Mouse (Mus musculus): ENCODE measurements around the gene Pim3. TPM values are rescaled to one million over a fixed set of nuclear protein-coding genes. Genes with fewer than 3 reads are reported as not detected.
A peak's percentile ranks its signal among the peaks of the same experiment; 100 is the strongest.
"Not testable (repeated sequence)": the region's sequence is repeated elsewhere in the genome, so short reads cannot be mapped to it uniquely, and the experiment has no call there.

Pim3 gene
- polyA plus RNA-seq (2014; fragmentation: Nextera tagmentation; extraction: Ambion mirVana) = 38.6 and 45.1 TPM in 2 replicates

DNA sequence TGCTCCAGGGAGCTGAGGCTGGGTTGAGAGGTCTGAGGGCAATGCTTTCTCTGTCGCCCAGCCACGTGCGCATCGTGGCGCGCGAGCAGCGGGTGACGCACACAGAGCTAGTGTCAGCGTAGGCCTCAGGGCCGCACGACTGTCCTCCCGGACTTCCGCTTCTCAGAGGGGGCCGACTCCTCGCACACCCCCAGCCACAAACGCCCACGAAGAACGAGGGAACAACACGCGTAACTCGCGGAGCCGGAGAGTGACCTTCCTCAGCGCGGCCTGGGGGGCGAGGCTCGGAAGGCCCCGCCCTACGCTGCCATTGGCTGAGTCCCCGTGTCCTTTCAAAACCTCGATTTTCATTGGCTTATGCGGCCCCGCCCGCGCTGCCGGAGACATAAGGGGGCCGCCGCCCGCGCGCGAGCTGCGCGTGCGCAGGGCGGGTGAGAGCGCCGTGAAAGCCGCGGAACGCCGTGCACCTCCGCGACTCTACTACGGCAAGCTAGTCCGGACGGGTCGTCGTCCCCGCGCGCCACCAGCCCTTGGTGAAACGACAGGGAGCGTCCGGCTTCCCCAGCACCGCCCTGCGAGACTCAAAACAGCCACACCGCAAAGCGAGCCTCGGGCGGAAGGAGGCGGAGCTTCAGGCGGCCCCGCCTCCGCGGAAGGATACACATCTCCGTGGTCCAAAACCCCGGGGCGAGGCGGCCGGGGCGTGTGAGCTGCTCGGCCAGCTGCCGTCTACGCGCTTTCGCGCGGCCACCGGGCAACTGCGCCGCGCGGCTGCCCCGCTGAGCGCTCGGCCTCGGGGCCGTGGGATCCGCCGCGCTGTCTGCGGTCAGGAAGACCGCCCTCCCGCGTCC, at the start of gene Pim3:
Gene Pim3, plus strand, starts transcription at position 415 of the 851 bp plus-strand sequence.
- H3K4me3 ChIP-seq (ENCODE audit: low read depth, low read length) = peak within 1 kb of the TSS; percentile 91
- ATAC-seq (ENCODE audit: low read depth) (peak; percentile 88), DNase-seq (ENCODE audit: low spot score) (peak; percentile 99)
- H3K27me3 ChIP-seq (replicated peaks; ENCODE audit: control insufficient read depth, insufficient read depth, low read length) = no peaks in the 10 kb centered on the region
- peak within 1 kb of the TSS; percentile 96 for H3K27ac ChIP-seq (replicated peaks; ENCODE audit: low read depth, low read length)
- H3K9ac ChIP-seq (ENCODE audit: low read depth, low read length) = peak within 1 kb of the TSS; percentile 89
- peaks cover 9% of the 10 kb centered on the region for H3K4me1 ChIP-seq (ENCODE audit: control insufficient read depth, insufficient read depth, low read length)
- WGBS = under 1% methylated on average over 40 of the region's 107 CpGs
- peak within 1 kb of the TSS; percentile 95 for H3K4me2 ChIP-seq (ENCODE audit: low read depth, low read length)
- H3K9me3 ChIP-seq (ENCODE audit: control insufficient read depth, low read length) = no peaks in the 10 kb centered on the region
- H3K36me3 ChIP-seq (ENCODE audit: control insufficient read depth, insufficient read depth, low read length) = peaks cover 23% of the 10 kb centered on the region

GRCm38 (mm10) chr15:88813262-88813661, 48.7 kb upstream of the Pim3 start:
- H3K36me3 ChIP-seq (ENCODE audit: control insufficient read depth, insufficient read depth, low read length) = peaks cover 53% of the 10 kb centered on the region
- H3K4me2 ChIP-seq (ENCODE audit: low read depth, low read length) = no peak overlapping the region
- H3K27me3 ChIP-seq (replicated peaks; ENCODE audit: control insufficient read depth, insufficient read depth, low read length) = no peaks in the 10 kb centered on the region
- peaks cover under 1% of the 10 kb centered on the region; the same call in 1 of the 2 replicates for H3K4me1 ChIP-seq (ENCODE audit: control insufficient read depth, insufficient read depth, low read length)
- DNase-seq (ENCODE audit: low spot score) = no peak
- H3K27ac ChIP-seq (replicated peaks; ENCODE audit: low read depth, low read length) = no peak overlapping the region
- ATAC-seq (ENCODE audit: low read depth) = no peak
- H3K9ac ChIP-seq (ENCODE audit: low read depth, low read length) = no peak overlapping the region
- H3K9me3 ChIP-seq (ENCODE audit: control insufficient read depth, low read length) = no peaks in the 10 kb centered on the region
- no peak overlapping the region for H3K4me3 ChIP-seq (ENCODE audit: low read depth, low read length)
- 90% methylated on average over 3 of the region's 3 CpGs for WGBS

- H3K9ac ChIP-seq (ENCODE audit: low read depth, low read length); H3K4me1 ChIP-seq (ENCODE audit: control insufficient read depth, insufficient read depth, low read length); H3K4me2 ChIP-seq (ENCODE audit: low read depth, low read length); H3K27ac ChIP-seq (replicated peaks; ENCODE audit: low read depth, low read length); H3K4me3 ChIP-seq (ENCODE audit: low read depth, low read length); H3K27me3 ChIP-seq (replicated peaks; ENCODE audit: control insufficient read depth, insufficient read depth, low read length); ATAC-seq (ENCODE audit: low read depth); DNase-seq (ENCODE audit: low spot score); H3K9me3 ChIP-seq (ENCODE audit: control insufficient read depth, low read length): not testable (repeated sequence)
- peaks cover 53% of the 10 kb centered on the region for H3K36me3 ChIP-seq (ENCODE audit: control insufficient read depth, insufficient read depth, low read length)
- WGBS = 91% methylated on average over 2 of the region's 2 CpGs
Observed at GRCm38 (mm10) chr15:88813873-88814272, 48.1 kb upstream of the Pim3 start.

GRCm38 (mm10) chr15:88814411-88815047, 47.5 kb upstream of the Pim3 start:
- no peak for ATAC-seq (ENCODE audit: low read depth)
- DNase-seq (ENCODE audit: low spot score) = no peak

GRCm38 (mm10) chr15:88815196-88815700, 46.7 kb upstream of the Pim3 start:
- Histone ChIP-seq H3K4me1 (ENCODE audit: control insufficient read depth, insufficient read depth, low read length) (peaks cover 7% of the 10 kb centered on the region), H3K36me3 (ENCODE audit: control insufficient read depth, insufficient read depth, low read length) (peaks cover 52% of the 10 kb centered on the region), H3K9ac (ENCODE audit: low read depth, low read length) (no peak overlapping the region), H3K27ac (replicated peaks; ENCODE audit: low read depth, low read length) (no peak overlapping the region), H3K4me3 (ENCODE audit: low read depth, low read length) (no peak overlapping the region), H3K4me2 (ENCODE audit: low read depth, low read length) (no peak overlapping the region), H3K27me3 (replicated peaks; ENCODE audit: control insufficient read depth, insufficient read depth, low read length) (no peaks in the 10 kb centered on the region), H3K9me3 (ENCODE audit: control insufficient read depth, low read length) (no peaks in the 10 kb centered on the region)
- WGBS = 93% methylated on average over 6 of the region's 6 CpGs
- DNase-seq (ENCODE audit: low spot score) (no peak), ATAC-seq (ENCODE audit: low read depth) (no peak)

More at GRCm38 (mm10) chr15:88814411-88815047, 47.5 kb upstream of the Pim3 start:
- Histone ChIP-seq H3K4me1 (ENCODE audit: control insufficient read depth, insufficient read depth, low read length) (peaks cover 4% of the 10 kb centered on the region; the same call in 1 of the 2 replicates), H3K36me3 (ENCODE audit: control insufficient read depth, insufficient read depth, low read length) (peaks cover 53% of the 10 kb centered on the region), H3K9ac (ENCODE audit: low read depth, low read length) (no peak overlapping the region), H3K27me3 (replicated peaks; ENCODE audit: control insufficient read depth, insufficient read depth, low read length) (no peaks in the 10 kb centered on the region), H3K4me3 (ENCODE audit: low read depth, low read length) (no peak overlapping the region), H3K9me3 (ENCODE audit: control insufficient read depth, low read length) (no peaks in the 10 kb centered on the region), H3K4me2 (ENCODE audit: low read depth, low read length) (no peak overlapping the region), H3K27ac (replicated peaks; ENCODE audit: low read depth, low read length) (no peak overlapping the region)
- WGBS = 92% methylated on average over 11 of the region's 11 CpGs

DNA sequence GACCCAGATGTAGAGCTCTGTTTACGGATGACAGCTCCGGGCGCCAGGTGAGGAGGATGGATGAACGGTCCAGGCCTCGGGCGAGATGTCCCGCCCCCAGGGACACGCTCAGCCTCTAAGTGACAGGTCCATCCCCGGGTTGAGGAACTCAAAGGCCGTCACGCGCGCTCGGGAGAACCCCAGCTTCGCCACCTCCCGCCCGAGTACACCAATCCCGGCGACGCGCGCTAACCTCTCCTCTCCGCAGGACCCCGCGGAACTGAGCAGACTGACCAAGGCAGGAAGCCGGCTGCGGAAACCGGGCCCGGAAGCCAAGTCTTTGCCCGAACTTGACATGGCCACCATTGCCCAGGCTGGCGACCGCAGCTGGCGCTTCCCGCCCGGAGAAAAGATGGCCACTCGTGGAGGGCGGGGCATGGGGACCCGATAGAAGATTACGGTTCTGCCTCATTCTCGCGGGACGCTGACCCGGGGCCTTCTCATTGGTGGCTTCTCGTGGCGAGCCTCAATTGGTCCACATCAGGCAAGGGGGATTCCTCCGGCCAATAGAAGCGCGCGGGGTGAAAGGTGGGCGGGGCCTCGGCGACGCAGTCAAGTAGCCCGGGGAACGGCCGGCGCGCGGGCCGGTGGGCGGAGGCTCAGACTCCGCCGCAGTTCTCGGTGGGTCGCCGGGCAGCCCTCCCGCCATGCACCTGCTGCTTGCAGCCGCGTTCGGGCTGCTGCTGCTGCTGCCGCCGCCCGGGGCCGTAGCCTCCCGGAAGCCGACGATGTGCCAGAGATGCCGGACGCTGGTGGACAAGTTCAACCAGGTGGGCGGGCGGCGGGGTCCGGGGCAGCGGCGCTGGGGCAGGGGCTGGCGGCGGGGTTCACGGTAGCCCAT, 42.7 kb upstream of the Pim3 start, which contains the start of the genes Alg12 and Creld2:
Gene Alg12, minus strand, starts transcription at position 293 of the 880 bp plus-strand sequence.
Gene Creld2, plus strand, starts transcription at position 621 of the 880 bp plus-strand sequence.
- H3K27ac ChIP-seq (replicated peaks; ENCODE audit: low read depth, low read length) = peak within 1 kb of the TSS; percentile 71
- ATAC-seq (ENCODE audit: low read depth) (peak; percentile 99), DNase-seq (ENCODE audit: low spot score) (peak; percentile 100)
- peaks cover 45% of the 10 kb centered on the region for H3K36me3 ChIP-seq (ENCODE audit: control insufficient read depth, insufficient read depth, low read length)
- H3K27me3 ChIP-seq (replicated peaks; ENCODE audit: control insufficient read depth, insufficient read depth, low read length) = no peaks in the 10 kb centered on the region
- H3K4me1 ChIP-seq (ENCODE audit: control insufficient read depth, insufficient read depth, low read length) = peaks cover 13% of the 10 kb centered on the region
- WGBS = under 1% methylated on average over 66 of the region's 88 CpGs
- H3K4me3 ChIP-seq (ENCODE audit: low read depth, low read length) = peak within 1 kb of the TSS; percentile 94
- H3K9ac ChIP-seq (ENCODE audit: low read depth, low read length) = peak within 1 kb of the TSS; percentile 89
- peak within 1 kb of the TSS; percentile 82 for H3K4me2 ChIP-seq (ENCODE audit: low read depth, low read length)
- no peaks in the 10 kb centered on the region for H3K9me3 ChIP-seq (ENCODE audit: control insufficient read depth, low read length)

DNA sequence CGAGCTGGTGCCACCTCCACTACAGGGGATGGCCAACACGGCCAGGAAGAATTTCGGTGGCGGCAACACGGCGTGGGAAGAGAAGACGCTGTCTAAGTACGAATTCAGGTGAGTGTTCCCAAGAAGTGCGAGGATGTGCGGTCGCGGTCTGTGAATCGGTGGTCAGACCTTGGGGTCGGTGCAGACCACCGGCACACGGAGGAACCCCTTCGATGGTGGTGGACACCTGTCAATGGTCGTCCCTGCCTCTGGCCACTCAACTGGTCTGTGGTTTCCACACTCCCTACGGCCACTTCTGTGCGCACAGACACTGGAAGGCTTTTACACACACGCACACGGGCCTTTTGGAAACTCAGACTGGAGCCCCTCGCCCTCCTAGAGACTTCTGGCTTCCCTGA, 42.1 kb upstream of the Pim3 start:
- Histone ChIP-seq H3K4me1 (ENCODE audit: control insufficient read depth, insufficient read depth, low read length) (peaks cover 13% of the 10 kb centered on the region), H3K27ac (replicated peaks; ENCODE audit: low read depth, low read length) (no peak overlapping the region), H3K27me3 (replicated peaks; ENCODE audit: control insufficient read depth, insufficient read depth, low read length) (no peaks in the 10 kb centered on the region), H3K9me3 (ENCODE audit: control insufficient read depth, low read length) (no peaks in the 10 kb centered on the region), H3K9ac (ENCODE audit: low read depth, low read length) (peak overlapping the region; percentile 89), H3K4me2 (ENCODE audit: low read depth, low read length) (peak overlapping the region; percentile 82), H3K4me3 (ENCODE audit: low read depth, low read length) (peak overlapping the region; percentile 94), H3K36me3 (ENCODE audit: control insufficient read depth, insufficient read depth, low read length) (peaks cover 45% of the 10 kb centered on the region)
- ATAC-seq (ENCODE audit: low read depth) (no peak), DNase-seq (ENCODE audit: low spot score) (no peak)
- 1% methylated on average over 22 of the region's 23 CpGs for WGBS

GRCm38 (mm10) chr15:88821403-88821802, 40.6 kb upstream of the Pim3 start:
- no peak overlapping the region for H3K27ac ChIP-seq (replicated peaks; ENCODE audit: low read depth, low read length)
- no peak overlapping the region for H3K4me2 ChIP-seq (ENCODE audit: low read depth, low read length)
- H3K9me3 ChIP-seq (ENCODE audit: control insufficient read depth, low read length) = no peaks in the 10 kb centered on the region
- H3K36me3 ChIP-seq (ENCODE audit: control insufficient read depth, insufficient read depth, low read length) = peaks cover 45% of the 10 kb centered on the region
- 82% methylated on average over 7 of the region's 7 CpGs for WGBS
- peaks cover 13% of the 10 kb centered on the region for H3K4me1 ChIP-seq (ENCODE audit: control insufficient read depth, insufficient read depth, low read length)
- no peak overlapping the region for H3K9ac ChIP-seq (ENCODE audit: low read depth, low read length)
- H3K27me3 ChIP-seq (replicated peaks; ENCODE audit: control insufficient read depth, insufficient read depth, low read length) = no peaks in the 10 kb centered on the region
- H3K4me3 ChIP-seq (ENCODE audit: low read depth, low read length) = no peak overlapping the region
- DNase-seq (ENCODE audit: low spot score) = no peak
- no peak for ATAC-seq (ENCODE audit: low read depth)
